Mouse (Mus musculus): ENCODE measurements around the gene Sync.

DNA sequence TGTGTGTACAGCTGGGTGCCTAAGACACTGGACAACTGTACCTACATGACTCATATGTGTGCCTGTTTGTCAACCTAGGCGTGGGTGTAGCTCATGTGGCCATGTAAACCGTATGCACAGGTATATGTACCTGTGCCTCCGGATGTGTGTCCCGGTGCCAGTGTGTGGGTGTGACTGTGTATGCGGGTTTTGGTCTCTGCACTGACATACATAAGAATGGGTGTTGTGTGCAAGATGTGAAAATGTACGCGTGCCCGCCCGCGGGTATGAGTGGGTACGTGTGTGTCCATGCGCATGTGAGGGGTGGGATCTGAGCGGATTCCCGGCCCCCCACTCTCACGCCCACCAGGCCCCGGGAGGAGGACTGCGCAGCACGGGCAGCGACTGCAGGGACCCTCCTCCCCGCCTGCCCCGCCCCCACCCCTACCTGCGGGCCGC, 48.8 kb upstream of the Sync start:
- no peak for TF ChIP-seq EP300 (IDR thresholded peaks at IDR 0.05; ENCODE audit: low read depth)
- no peak for TF ChIP-seq CTCF (IDR thresholded peaks at IDR 0.05; ENCODE audit: low read depth)
